ENCODE assay signal across 8 mouse cellular contexts in genomic region chr8:71751337-71751886, GRCm38 (mm10). TPM values are rescaled to one million over a fixed set of nuclear protein-coding genes. Genes with fewer than 3 reads are reported as not detected.
A peak's percentile ranks its signal among the peaks of the same experiment; 100 is the strongest.
DNase-seq lines count a peak whose midpoint lies in the region; ATAC-seq and TF ChIP-seq lines count a peak whose summit lies in the region.
"Not testable (repeated sequence)": the region's sequence is repeated elsewhere in the genome, so short reads cannot be mapped to it uniquely, and the experiment has no call there.

No protein-coding gene starts in this region.

- H3K27ac ChIP-seq in forebrain, postnatal 0 days (ENCODE audit: low read depth, low read length); hindbrain, embryonic 16.5 days (ENCODE audit: low read depth, low read length): not testable (repeated sequence)
- peak overlapping the region; percentile 79 for H3K27ac ChIP-seq in macrophage

- peak; percentile 66 for ATAC-seq in forebrain, postnatal 0 days
- peak; percentile 89 for ATAC-seq in hindbrain, embryonic 16.5 days

- H3K27me3 ChIP-seq in forebrain, postnatal 0 days (ENCODE audit: insufficient read depth, low read length); hindbrain, embryonic 16.5 days (replicated peaks; ENCODE audit: control insufficient read depth, insufficient read depth, low read length): not testable (repeated sequence)

- H3K4me1 ChIP-seq in forebrain, postnatal 0 days (ENCODE audit: insufficient read depth); hindbrain, embryonic 16.5 days (ENCODE audit: control insufficient read depth, insufficient read depth, low read depth, low read length): not testable (repeated sequence)

- not testable (repeated sequence) for H3K9ac ChIP-seq in forebrain, postnatal 0 days; hindbrain, embryonic 16.5 days (ENCODE audit: low read depth, low read length)

- not testable (repeated sequence) for H3K36me3 ChIP-seq in forebrain, postnatal 0 days (ENCODE audit: insufficient read depth); hindbrain, embryonic 16.5 days (ENCODE audit: control insufficient read depth, insufficient read depth, low read length); macrophage (ENCODE audit: inconsistent target)

- not testable (repeated sequence) for H3K4me2 ChIP-seq in forebrain, postnatal 0 days (ENCODE audit: low read depth); hindbrain, embryonic 16.5 days (ENCODE audit: low read length)

- 64% methylated on average over 2 of the region's 2 CpGs for WGBS in forebrain, postnatal 0 days
- 71% methylated on average over 2 of the region's 2 CpGs for WGBS in hindbrain, embryonic 16.5 days
- WGBS in macrophage (ENCODE audit: missing documents): 88% methylated on average over 2 of the region's 2 CpGs

- peak; percentile 50 for TF ChIP-seq CTCF in forebrain, postnatal 0 days (IDR thresholded peaks at IDR 0.05; ENCODE audit: low read depth)

- DNase-seq in ZHBTc4 (ENCODE audit: low read depth, low spot score): peak; percentile 29
- DNase-seq in cerebellum, postnatal 10 days: peak; percentile 86
- DNase-seq in forebrain, postnatal 0 days: peak; percentile 14
- DNase-seq in kidney, postnatal 36 days: peak; percentile 51 to 81
- peak; percentile 34 for DNase-seq in ovary, postnatal 14 days (ENCODE audit: low spot score)
- DNase-seq in urinary bladder, postnatal 36 days (ENCODE audit: low spot score in 2 of 2): peak; percentile 28 to 42

- not testable (repeated sequence) for H3K79me2 ChIP-seq in macrophage (ENCODE audit: inconsistent target)

- H3K9me3 ChIP-seq in forebrain, postnatal 0 days (ENCODE audit: low read length); hindbrain, embryonic 16.5 days (ENCODE audit: control insufficient read depth, low read length): not testable (repeated sequence)

- not testable (repeated sequence) for H3K4me3 ChIP-seq in forebrain, postnatal 0 days (ENCODE audit: low read depth, low read length); hindbrain, embryonic 16.5 days (ENCODE audit: low read length); macrophage (ENCODE audit: inconsistent target)

RNA-seq across cellular contexts. Expression of gene Fcho1, which starts 25.9 kb away (rescaled TPM):
- total RNA-seq in forebrain, postnatal 0 days (2014; rRNA removed): 97.2 and 101 TPM in 2 replicates
- 62.4 and 68.7 TPM in 2 replicates for polyA plus RNA-seq in forebrain, postnatal 0 days (2015; fragmentation: Nextera tagmentation; extraction: Ambion mirVana)
- polyA plus RNA-seq in hindbrain, embryonic 16.5 days (2015; fragmentation: Nextera tagmentation; extraction: Ambion mirVana): 78.6 and 89.5 TPM in 2 replicates
- 10 to 100 TPM; 13.6 to 90.1 (median 57.2) TPM for total RNA-seq in macrophage (2018; cell fraction: chromatin; rRNA removed)
- total RNA-seq in macrophage (2018; cell fraction: cytosol; rRNA removed): 10 to 100 TPM in 13 of 26 experiments, 1 to 10 TPM in 13; 7.6 to 13.2 (median 10.2) TPM
- total RNA-seq in macrophage (2018; cell fraction: nucleus; rRNA removed): 10 to 100 TPM in 24 of 26 experiments, 1 to 10 TPM in 2; 7.8 to 36.0 (median 18.9) TPM
- polyA plus RNA-seq in macrophage (2018): 5.0 to 6.2 TPM (median 5.8 TPM) in 3 replicates

RNA-seq across cellular contexts. Expression of gene B3gnt3, which starts 49.8 kb away (rescaled TPM):
- total RNA-seq in forebrain, postnatal 0 days (2014; rRNA removed): 0.24 and 0.92 TPM in 2 replicates
- 0.44 and 0.49 TPM in 2 replicates for polyA plus RNA-seq in forebrain, postnatal 0 days (2015; fragmentation: Nextera tagmentation; extraction: Ambion mirVana)
- 0.44 and 0.62 TPM in 2 replicates for polyA plus RNA-seq in hindbrain, embryonic 16.5 days (2015; fragmentation: Nextera tagmentation; extraction: Ambion mirVana)
- total RNA-seq in macrophage (2018; cell fraction: chromatin; rRNA removed): 1 to 10 TPM in 19 of 26 experiments, under 1 TPM in 7; 0.61 to 8.4 (median 2.5) TPM
- 10 to 100 TPM in 21 of 26 experiments, 1 to 10 TPM in 5; 7.2 to 23.9 (median 12.5) TPM for total RNA-seq in macrophage (2018; cell fraction: cytosol; rRNA removed)
- total RNA-seq in macrophage (2018; cell fraction: nucleus; rRNA removed): 10 to 100 TPM in 19 of 26 experiments, 1 to 10 TPM in 7; 5.3 to 26.2 (median 11.7) TPM
- polyA plus RNA-seq in macrophage (2018): 13.1 to 16.5 TPM (median 14.2 TPM) in 3 replicates

Comparison
In these comparisons a context has a peak if more than half of its experiments do, and no peak if none do; other contexts are left out.
1. DNase-seq: peak in every context shown above with its lines; median percentile 86 in cerebellum, postnatal 10 days; 66 in kidney, postnatal 36 days; 35 in urinary bladder, postnatal 36 days; 34 in ovary, postnatal 14 days; 29 in ZHBTc4; 14 in forebrain, postnatal 0 days.